Mouse (Mus musculus) forebrain, embryonic 11.5 days (tissue): ENCODE data around the gene Ric8a. TPM values are rescaled to one million over a fixed set of nuclear protein-coding genes. Genes with fewer than 3 reads are reported as not detected.

Source experiments
- ATAC-seq: fragments of 200-750 bp; cut with Nextera tagmentation; replicated peaks from 2 replicates; pipeline ENCODE4 v1.8.0; 2017; ENCODE audit warnings: moderate TSS enrichment; ENCODE audit not compliant: low FRiP score
- DNase-seq: peaks from one replicate; pipeline ENCODE4 v3.0.0-alpha.2; 2017; ENCODE audit warnings: low spot score
- H3K27ac ChIP-seq: fragments of 300-500 bp; sonication (generic); 2 replicates; pipeline ENCODE4 v1.5.1; 2014; ENCODE audit warnings: low read depth, low read length
- H3K27me3 ChIP-seq: fragments of 300-500 bp; sonication (generic); 2 replicates; pipeline ENCODE4 v1.6.1; 2014; ENCODE audit warnings: mild to moderate bottlenecking, low read length, mixed read lengths; ENCODE audit not compliant: control insufficient read depth, insufficient read depth
- H3K36me3 ChIP-seq: fragments of 300-500 bp; sonication (generic); 2 replicates; pipeline ENCODE4 v1.6.1; 2014; ENCODE audit warnings: mild to moderate bottlenecking, low read length, moderate library complexity, mixed read lengths; ENCODE audit not compliant: control insufficient read depth, insufficient read depth
- H3K4me1 ChIP-seq: fragments of 300-500 bp; sonication (generic); replicated peaks from 2 replicates; pipeline ENCODE4 v1.6.1; 2014; ENCODE audit warnings: low read length, mixed read lengths; ENCODE audit not compliant: control insufficient read depth, insufficient read depth
- H3K4me2 ChIP-seq: fragments of 300-500 bp; sonication (generic); 2 replicates; pipeline ENCODE4 v1.6.1; 2014; ENCODE audit warnings: low read depth, mild to moderate bottlenecking, low read length, moderate library complexity, mixed read lengths; ENCODE audit not compliant: severe bottlenecking
- H3K4me3 ChIP-seq: fragments of 300-500 bp; sonication (generic); 2 replicates; pipeline ENCODE4 v1.5.1; 2014; ENCODE audit warnings: low read depth, low read length
- H3K9ac ChIP-seq: fragments of 300-500 bp; sonication (generic); 2 replicates; pipeline ENCODE4 v1.6.1; 2014; ENCODE audit warnings: low read length
- H3K9me3 ChIP-seq: fragments of 300-500 bp; sonication (generic); 2 replicates; pipeline ENCODE4 v1.6.1; 2016; ENCODE audit warnings: low read length, mixed read lengths; ENCODE audit not compliant: control insufficient read depth
- WGBS: fragments of 180-500 bp; shearing (Covaris S2); extraction: QIAGEN DNeasy Blood & Tissue Kit; methylation state at CpG from one replicate; pipeline ENCODE4 v1.1.7; 2014; 5-methylcytosine and 5-hydroxymethylcytosine counted together
- polyA plus RNA-seq: library from polyadenylated mRNA; unstranded; fragments of >200 nt; fragmentation: Nextera tagmentation; extraction: Ambion mirVana; gene quantifications from 2 replicates; pipeline ENCODE4 v1.2.1, GENCODE M21; 2014

Ric8a gene
- polyA plus RNA-seq = 57.2 and 63.0 TPM in 2 replicates

GRCm38 (mm10) chr7:140856785-140857549, at the start of gene Ric8a:
Ric8a (plus strand) TSS chr7:140856957.
- Histone ChIP-seq H3K4me1 (peaks cover 15% of the 10 kb centered on the region), H3K4me3 (peak within 1 kb of the TSS; percentile 79), H3K36me3 (peaks cover 5% of the 10 kb centered on the region), H3K9ac (peak within 1 kb of the TSS; percentile 87), H3K27ac (peak within 1 kb of the TSS; percentile 82), H3K9me3 (no peaks in the 10 kb centered on the region), H3K27me3 (no peaks in the 10 kb centered on the region), H3K4me2 (peak within 1 kb of the TSS; percentile 98)
- DNase-seq (peak; percentile 90), ATAC-seq (peak; percentile 76)
- under 1% methylated on average over 50 of the region's 50 CpGs for WGBS

GRCm38 (mm10) chr7:140810496-140810895, 46.3 kb upstream of the Ric8a start:
- ATAC-seq = no peak
- Histone ChIP-seq H3K4me1 (no peaks in the 10 kb centered on the region), H3K9me3 (no peaks in the 10 kb centered on the region), H3K36me3 (no peaks in the 10 kb centered on the region), H3K9ac (no peak overlapping the region), H3K4me3 (no peak overlapping the region), H3K27me3 (no peaks in the 10 kb centered on the region), H3K27ac (no peak overlapping the region), H3K4me2 (no peak overlapping the region)
- no peak for DNase-seq
- WGBS = 92% methylated on average over 6 of the region's 6 CpGs

GRCm38 (mm10) chr7:140811714-140812113, 45.0 kb upstream of the Ric8a start:
- Histone ChIP-seq H3K9ac (no peak overlapping the region), H3K27ac (no peak overlapping the region), H3K27me3 (no peaks in the 10 kb centered on the region), H3K9me3 (no peaks in the 10 kb centered on the region), H3K4me2 (no peak overlapping the region), H3K36me3 (no peaks in the 10 kb centered on the region), H3K4me1 (no peaks in the 10 kb centered on the region), H3K4me3 (no peak overlapping the region)
- no peak for ATAC-seq
- no peak for DNase-seq
- 88% methylated on average over 13 of the region's 13 CpGs for WGBS

- Histone ChIP-seq H3K27me3 (no peaks in the 10 kb centered on the region), H3K9me3 (no peaks in the 10 kb centered on the region), H3K36me3 (no peaks in the 10 kb centered on the region), H3K4me2 (no peak overlapping the region), H3K4me3 (no peak overlapping the region), H3K27ac (no peak overlapping the region), H3K9ac (no peak overlapping the region), H3K4me1 (no peaks in the 10 kb centered on the region)
- no peak for DNase-seq
- no peak for ATAC-seq
- 92% methylated on average over 12 of the region's 12 CpGs for WGBS
These were observed 43.9 kb upstream of the Ric8a start for GRCm38 (mm10) chr7:140812850-140813249.

- Histone ChIP-seq H3K27ac (no peak overlapping the region), H3K27me3 (no peaks in the 10 kb centered on the region), H3K4me1 (peaks cover 3% of the 10 kb centered on the region; the same call in 1 of the 2 replicates), H3K36me3 (no peaks in the 10 kb centered on the region), H3K9me3 (no peaks in the 10 kb centered on the region), H3K4me3 (no peak overlapping the region), H3K9ac (no peak overlapping the region), H3K4me2 (no peak overlapping the region)
- ATAC-seq (no peak), DNase-seq (no peak)
- WGBS = 87% methylated on average over 4 of the region's 4 CpGs
These were observed 36.6 kb upstream of the Ric8a start for GRCm38 (mm10) chr7:140820173-140820572.

GRCm38 (mm10) chr7:140821305-140821652, 35.5 kb upstream of the Ric8a start:
- DNase-seq = no peak
- no peaks in the 10 kb centered on the region for H3K27me3 ChIP-seq
- H3K4me2 ChIP-seq = peak overlapping the region; percentile 71
- no peaks in the 10 kb centered on the region for H3K9me3 ChIP-seq
- peak overlapping the region; percentile 64; the same call in 1 of the 2 replicates for H3K9ac ChIP-seq
- no peaks in the 10 kb centered on the region for H3K36me3 ChIP-seq
- H3K4me1 ChIP-seq = peaks cover 3% of the 10 kb centered on the region; the same call in 1 of the 2 replicates
- H3K4me3 ChIP-seq = peak overlapping the region; percentile 52
- H3K27ac ChIP-seq = no peak overlapping the region
- peak; percentile 38; the same call in 1 of the 2 replicates for ATAC-seq
- WGBS = 45% methylated on average over 5 of the region's 5 CpGs

- Histone ChIP-seq H3K36me3 (no peaks in the 10 kb centered on the region), H3K9me3 (no peaks in the 10 kb centered on the region), H3K9ac (peak within 1 kb of the TSS; percentile 64), H3K4me2 (peak within 1 kb of the TSS; percentile 71), H3K4me3 (peak within 1 kb of the TSS; percentile 52), H3K27me3 (no peaks in the 10 kb centered on the region), H3K4me1 (peaks cover 3% of the 10 kb centered on the region; the same call in 1 of the 2 replicates), H3K27ac (no peak within 1 kb of the TSS)
- 1% methylated on average over 21 of the region's 21 CpGs for WGBS
- DNase-seq (peak; percentile 81), ATAC-seq (peak; percentile 88)
These were observed 35.0 kb upstream of the Ric8a start, which contains the start of gene Zfp941 for GRCm38 (mm10) chr7:140821653-140822329. Zfp941 (minus strand) TSS chr7:140822178.

GRCm38 (mm10) chr7:140822731-140823130, 34.0 kb upstream of the Ric8a start:
- peaks cover 3% of the 10 kb centered on the region; the same call in 1 of the 2 replicates for H3K4me1 ChIP-seq
- DNase-seq (no peak), ATAC-seq (no peak)

More at GRCm38 (mm10) chr7:140822731-140823130, 34.0 kb upstream of the Ric8a start:
- Histone ChIP-seq H3K4me2 (no peak overlapping the region), H3K36me3 (no peaks in the 10 kb centered on the region), H3K9me3 (no peaks in the 10 kb centered on the region), H3K4me3 (no peak overlapping the region), H3K27me3 (no peaks in the 10 kb centered on the region), H3K27ac (no peak overlapping the region), H3K9ac (no peak overlapping the region)
- WGBS = 89% methylated on average over 4 of the region's 4 CpGs
